Mouse (Mus musculus): ENCODE measurements at regions not wholly inside any gene's neighbourhood (a gene's known extent, or its start where the extent isn't known, plus 50 kb on each side); places are given as distances from the start of the nearest gene placed in this dataset.

DNA sequence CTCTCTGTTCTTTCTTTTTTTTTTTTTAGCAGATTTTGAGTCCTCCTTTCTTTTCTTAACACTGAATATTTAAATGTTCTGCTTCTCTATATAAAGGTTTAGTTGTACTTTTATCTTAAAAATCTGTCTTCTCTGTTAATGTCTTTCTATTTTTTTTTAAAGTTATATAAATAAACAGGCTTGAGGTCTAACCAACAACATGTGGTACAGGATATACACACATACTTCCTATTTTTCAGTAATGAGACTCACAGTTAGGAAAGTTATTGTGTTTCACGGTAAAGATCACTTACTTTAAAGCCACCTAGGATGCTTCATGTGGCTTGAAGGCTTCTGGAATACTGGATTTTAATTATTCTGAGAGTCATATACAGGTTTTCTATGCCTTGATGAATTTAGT is 518.9 kb upstream of the Cited2 start:
- no peaks in the 10 kb centered on the region for H3K9me3 ChIP-seq (ENCODE audit: low read length)
- WGBS = 44% methylated on average over 1 of the region's 1 CpGs
- no peak overlapping the region for H3K4me2 ChIP-seq (ENCODE audit: low read depth)
- H3K27ac ChIP-seq (ENCODE audit: low read depth, low read length) = no peak overlapping the region
- DNase-seq = no peak
- H3K9ac ChIP-seq = no peak overlapping the region
- H3K27me3 ChIP-seq (ENCODE audit: insufficient read depth, low read length) = no peaks in the 10 kb centered on the region
- H3K4me1 ChIP-seq (ENCODE audit: insufficient read depth) = peaks cover 12% of the 10 kb centered on the region
- no peak overlapping the region for H3K4me3 ChIP-seq (ENCODE audit: low read depth, low read length)
- TF ChIP-seq CTCF (IDR thresholded peaks at IDR 0.05; ENCODE audit: low read depth) = no peak
- ATAC-seq = no peak
- no peaks in the 10 kb centered on the region for H3K36me3 ChIP-seq (ENCODE audit: insufficient read depth)

DNA sequence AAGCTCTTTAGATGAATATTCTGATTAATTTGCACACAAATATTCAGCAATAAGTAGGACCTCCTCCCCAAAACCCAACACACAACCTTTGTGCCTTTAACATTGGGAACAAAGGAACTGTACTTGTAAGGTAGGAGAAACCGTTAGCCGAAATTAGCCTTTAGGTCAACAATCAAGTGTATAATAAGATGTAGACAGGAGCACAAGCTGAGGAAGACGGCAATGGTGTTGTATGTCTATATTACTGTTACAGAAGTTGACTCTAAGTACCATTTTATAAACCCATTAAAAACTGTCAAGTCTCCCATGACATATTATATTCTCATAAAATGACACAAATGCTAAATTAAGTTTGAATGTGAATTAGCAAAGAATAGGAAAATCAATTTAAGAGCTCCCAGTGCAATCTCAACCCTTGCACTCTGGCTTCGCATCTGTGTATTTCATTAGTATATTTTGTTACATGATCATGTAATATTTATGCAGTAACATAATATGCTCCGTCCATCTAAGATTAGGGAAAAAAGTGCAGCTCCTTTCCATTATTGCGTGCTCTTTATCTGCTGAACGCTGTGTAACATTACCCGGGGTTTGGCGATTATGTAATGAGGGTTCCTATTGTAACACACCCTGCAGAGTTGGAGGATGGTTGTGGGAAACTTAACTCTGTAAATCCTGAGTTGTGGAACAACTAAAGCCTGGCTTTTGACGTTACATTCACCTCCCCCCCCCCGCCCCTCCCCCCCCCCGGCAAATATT is 510.3 kb upstream of the Cited2 start:
- H3K27ac ChIP-seq (ENCODE audit: low read depth, low read length) = no peak overlapping the region; the same call in 1 of the 2 replicates
- H3K4me3 ChIP-seq (ENCODE audit: low read depth, low read length) = no peak overlapping the region
- 15% methylated on average over 11 of the region's 12 CpGs for WGBS
- no peak overlapping the region for H3K9ac ChIP-seq
- H3K4me2 ChIP-seq (ENCODE audit: low read depth) = peak overlapping the region; percentile 3; the same call in 1 of the 2 replicates
- 0 out of 2 replicates have a peak, but pooled peaks cover 6% of the 10 kb centered on the region for H3K4me1 ChIP-seq (ENCODE audit: insufficient read depth)
- DNase-seq (no peak), ATAC-seq (peak; percentile 63; the same call in 1 of the 2 replicates)
- H3K9me3 ChIP-seq (ENCODE audit: low read length) = no peaks in the 10 kb centered on the region
- no peak for TF ChIP-seq CTCF (IDR thresholded peaks at IDR 0.05; ENCODE audit: low read depth)
- no peaks in the 10 kb centered on the region for H3K27me3 ChIP-seq (ENCODE audit: insufficient read depth, low read length)
- no peaks in the 10 kb centered on the region for H3K36me3 ChIP-seq (ENCODE audit: insufficient read depth)

DNA sequence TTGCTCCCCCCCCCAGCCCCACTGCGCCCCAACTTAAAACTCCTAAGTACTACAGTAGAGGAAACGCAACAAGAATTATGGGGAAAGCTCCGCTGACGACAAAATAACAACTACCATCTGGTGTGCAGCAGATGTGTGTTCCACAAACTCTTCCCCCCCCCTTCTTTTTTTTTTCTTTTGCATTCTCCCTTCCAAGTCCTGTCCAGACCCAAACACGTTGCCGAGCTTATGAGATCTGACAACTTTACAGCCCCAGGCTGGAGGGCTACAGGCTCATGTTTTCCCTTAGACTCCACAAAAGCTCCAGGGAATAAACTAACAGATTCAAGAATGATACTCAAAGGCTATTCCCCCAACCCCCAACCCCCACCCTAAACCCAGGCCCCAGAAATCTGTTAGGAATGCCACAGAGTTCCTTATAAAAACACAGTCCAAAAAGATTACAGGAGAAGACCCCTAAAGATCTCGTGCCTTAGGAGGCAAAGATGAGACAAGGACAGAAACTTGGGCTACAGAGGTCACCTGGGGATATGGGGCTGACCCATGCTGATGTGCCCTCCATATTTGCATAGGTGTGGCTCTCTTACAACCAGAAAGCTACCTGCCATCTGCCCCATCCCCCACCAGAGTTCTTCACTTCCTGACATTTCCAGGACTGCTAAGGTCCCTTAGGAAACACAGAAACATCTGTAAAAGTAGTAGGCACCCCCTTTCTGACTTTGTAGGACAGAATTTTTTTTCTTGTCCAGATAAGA is 509.5 kb upstream of the Cited2 start:
- Histone ChIP-seq H3K4me2 (ENCODE audit: low read depth) (peak overlapping the region; percentile 3; the same call in 1 of the 2 replicates), H3K9me3 (ENCODE audit: low read length) (no peaks in the 10 kb centered on the region), H3K36me3 (ENCODE audit: insufficient read depth) (no peaks in the 10 kb centered on the region), H3K27ac (ENCODE audit: low read depth, low read length) (no peak overlapping the region), H3K4me1 (ENCODE audit: insufficient read depth) (0 out of 2 replicates have a peak, but pooled peaks cover 6% of the 10 kb centered on the region), H3K27me3 (ENCODE audit: insufficient read depth, low read length) (no peaks in the 10 kb centered on the region), H3K4me3 (ENCODE audit: low read depth, low read length) (no peak overlapping the region), H3K9ac (no peak overlapping the region)
- DNase-seq (no peak), ATAC-seq (peak; percentile 58)
- no peak for TF ChIP-seq CTCF (IDR thresholded peaks at IDR 0.05; ENCODE audit: low read depth)
- 27% methylated on average over 6 of the region's 7 CpGs for WGBS

DNA sequence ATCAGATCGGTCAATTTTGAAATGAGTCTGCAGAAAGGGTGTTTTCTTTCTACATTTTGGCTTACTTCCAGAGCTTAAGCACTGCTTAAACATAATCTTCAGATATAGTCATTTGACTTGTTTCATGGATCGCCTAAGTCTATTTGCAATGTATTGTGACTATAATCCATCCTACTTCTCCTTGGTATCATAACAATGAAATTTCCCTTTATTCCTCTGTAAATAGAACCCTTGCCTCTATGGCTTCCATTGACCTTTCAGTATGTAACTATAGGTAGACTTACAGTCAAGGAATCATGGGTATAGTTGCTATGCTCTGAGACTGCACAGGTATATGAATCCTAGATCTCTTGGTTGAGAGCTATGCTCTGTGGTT is 509.0 kb upstream of the Cited2 start:
- Histone ChIP-seq H3K27ac (ENCODE audit: low read depth, low read length) (no peak overlapping the region), H3K27me3 (ENCODE audit: insufficient read depth, low read length) (no peaks in the 10 kb centered on the region), H3K9me3 (ENCODE audit: low read length) (no peaks in the 10 kb centered on the region), H3K4me2 (ENCODE audit: low read depth) (no peak overlapping the region), H3K4me1 (ENCODE audit: insufficient read depth) (0 out of 2 replicates have a peak, but pooled peaks cover 6% of the 10 kb centered on the region), H3K9ac (no peak overlapping the region), H3K36me3 (ENCODE audit: insufficient read depth) (no peaks in the 10 kb centered on the region), H3K4me3 (ENCODE audit: low read depth, low read length) (no peak overlapping the region)
- WGBS = 77% methylated on average over 2 of the region's 2 CpGs
- ATAC-seq = no peak
- TF ChIP-seq CTCF (IDR thresholded peaks at IDR 0.05; ENCODE audit: low read depth) = no peak
- no peak for DNase-seq

DNA sequence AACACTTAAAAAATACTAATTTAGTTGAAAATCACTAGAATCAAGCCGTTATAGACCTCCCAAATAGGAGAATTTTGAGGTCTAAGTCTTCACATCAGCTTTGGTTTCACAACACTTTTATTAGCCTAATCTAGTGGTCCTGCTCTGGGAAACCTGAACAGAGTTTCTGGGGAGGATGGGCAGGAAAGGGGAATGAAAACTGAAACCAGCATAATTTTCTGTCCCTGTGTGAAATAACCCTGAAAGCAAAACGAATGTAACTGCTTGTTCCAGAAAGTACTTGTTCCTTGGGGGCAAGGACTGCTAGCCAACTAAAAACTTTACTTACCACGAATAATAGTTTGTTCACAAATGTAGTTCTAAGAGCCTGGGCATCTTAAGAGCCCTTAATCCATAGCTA is 508.0 kb upstream of the Cited2 start:
- no peak for ATAC-seq
- Histone ChIP-seq H3K27ac (ENCODE audit: low read depth, low read length) (no peak overlapping the region), H3K4me2 (ENCODE audit: low read depth) (no peak overlapping the region), H3K9me3 (ENCODE audit: low read length) (no peaks in the 10 kb centered on the region), H3K36me3 (ENCODE audit: insufficient read depth) (no peaks in the 10 kb centered on the region), H3K4me1 (ENCODE audit: insufficient read depth) (0 out of 2 replicates have a peak, but pooled peaks cover 6% of the 10 kb centered on the region), H3K4me3 (ENCODE audit: low read depth, low read length) (no peak overlapping the region), H3K9ac (no peak overlapping the region), H3K27me3 (ENCODE audit: insufficient read depth, low read length) (no peaks in the 10 kb centered on the region)
- no peak for TF ChIP-seq CTCF (IDR thresholded peaks at IDR 0.05; ENCODE audit: low read depth)
- WGBS = 84% methylated on average over 3 of the region's 3 CpGs
- no peak for DNase-seq

DNA sequence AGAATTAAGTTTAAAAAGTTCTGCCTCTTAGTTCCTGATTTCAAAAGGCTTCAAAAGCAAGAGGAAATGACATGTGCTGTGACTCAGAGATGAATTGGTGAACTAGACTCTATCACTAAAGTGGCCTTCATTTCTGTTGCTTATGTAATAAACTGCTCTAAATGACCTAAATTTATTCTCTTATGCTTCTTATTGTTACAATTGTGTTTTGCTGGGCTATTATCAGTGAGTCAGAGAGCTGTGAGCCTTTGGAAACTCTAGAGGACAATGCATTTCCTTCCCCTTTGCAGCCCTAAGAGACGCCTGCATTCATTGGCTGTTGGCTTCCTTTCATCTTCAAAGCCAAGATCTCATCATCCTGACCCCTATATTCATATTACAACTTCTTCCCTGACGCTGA is 501.5 kb upstream of the Cited2 start:
- 38% methylated on average over 2 of the region's 2 CpGs for WGBS

DNA sequence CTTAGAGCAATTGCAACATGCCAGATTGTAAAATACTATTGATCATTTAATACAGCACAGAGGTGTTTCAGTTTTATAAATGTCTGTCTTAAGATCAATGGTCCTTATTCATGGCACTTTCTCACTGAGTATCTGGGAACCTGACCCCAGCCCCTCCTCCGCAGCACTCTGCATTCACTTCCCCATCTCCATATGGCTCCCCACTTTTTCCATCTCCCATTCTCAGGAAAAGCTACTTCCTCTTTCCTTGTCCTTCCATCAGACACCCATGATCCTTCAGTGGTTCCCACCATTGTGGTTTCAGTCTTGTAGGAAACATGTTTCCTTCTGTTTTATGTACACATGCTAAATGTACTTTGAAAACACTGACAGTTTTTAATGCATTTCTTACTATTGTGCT is 497.3 kb upstream of the Cited2 start:
- Histone ChIP-seq H3K27ac (ENCODE audit: low read depth, low read length) (no peak overlapping the region), H3K9me3 (ENCODE audit: low read length) (no peaks in the 10 kb centered on the region), H3K36me3 (ENCODE audit: insufficient read depth) (no peaks in the 10 kb centered on the region), H3K4me2 (ENCODE audit: low read depth) (no peak overlapping the region), H3K4me3 (ENCODE audit: low read depth, low read length) (no peak overlapping the region), H3K9ac (no peak overlapping the region), H3K27me3 (ENCODE audit: insufficient read depth, low read length) (no peaks in the 10 kb centered on the region), H3K4me1 (ENCODE audit: insufficient read depth) (peaks cover 7% of the 10 kb centered on the region; the same call in 1 of the 2 replicates)
- DNase-seq (no peak), ATAC-seq (no peak)
- no peak for TF ChIP-seq CTCF (IDR thresholded peaks at IDR 0.05; ENCODE audit: low read depth)
- 87% methylated on average over 1 of the region's 1 CpGs for WGBS

More for the DNA sequence above, 501.5 kb upstream of the Cited2 start:
- Histone ChIP-seq H3K4me1 (ENCODE audit: insufficient read depth) (no peaks in the 10 kb centered on the region), H3K9me3 (ENCODE audit: low read length) (no peaks in the 10 kb centered on the region), H3K4me2 (ENCODE audit: low read depth) (no peak overlapping the region), H3K36me3 (ENCODE audit: insufficient read depth) (no peaks in the 10 kb centered on the region), H3K27me3 (ENCODE audit: insufficient read depth, low read length) (no peaks in the 10 kb centered on the region), H3K4me3 (ENCODE audit: low read depth, low read length) (no peak overlapping the region), H3K9ac (no peak overlapping the region), H3K27ac (ENCODE audit: low read depth, low read length) (no peak overlapping the region)
- TF ChIP-seq CTCF (IDR thresholded peaks at IDR 0.05; ENCODE audit: low read depth) = no peak
- DNase-seq (no peak), ATAC-seq (no peak)

Measured in forebrain, postnatal 0 days (tissue).